Mouse (Mus musculus) embryonic stem cell, embryonic (primary cell): ENCODE measurements at regions not wholly inside any gene's neighbourhood (a gene's known extent, or its start where the extent isn't known, plus 50 kb on each side); places are given as distances from the start of the nearest gene placed in this dataset.

Experiments
- CTCF ChIA-PET, 4 experiments: fragments of 300-600 bp in 2 of 4; fragments of 350-600 bp in 2 of 4; sonication (Branson Sonifier 250); formaldehyde crosslinking; loops; one replicate each; lab custom pipeline; 2022; ENCODE audit warnings: inconsistent platforms in 2 of 4; lab: Charles Lee
- POLR2A ChIA-PET, 4 experiments: fragments of 300-600 bp in 2 of 4; fragments of 350-600 bp in 2 of 4; sonication (Branson Sonifier 250); formaldehyde crosslinking; loops; one replicate each; lab custom pipeline; 2022; ENCODE audit warnings: antibody characterized with exemption in 4 of 4, inconsistent platforms in 1 of 4; lab: Charles Lee

DNA sequence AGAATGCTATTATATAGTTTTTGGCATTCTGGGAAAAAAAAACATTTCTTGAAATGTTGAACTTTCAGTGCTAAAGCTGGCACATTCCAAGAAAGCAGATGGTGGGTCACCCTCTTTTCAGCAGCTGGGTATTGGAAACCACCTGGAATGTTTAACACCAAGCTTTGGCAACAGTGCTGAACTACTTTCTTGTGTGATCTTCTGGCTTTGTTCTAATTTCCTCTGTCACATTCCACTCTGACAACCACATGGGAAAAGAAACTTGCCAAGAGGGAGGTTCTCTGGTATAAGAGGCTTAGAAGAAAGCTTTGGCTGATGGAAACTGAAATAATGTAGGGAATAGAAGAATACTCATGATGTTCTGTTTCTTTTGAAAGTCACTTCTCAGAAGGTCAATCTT is 920.4 kb upstream of the Tenm4 start:
- POLR2A ChIA-PET = interaction anchor here in 1 of 4 experiments (0.6 kb wide), 1 partner anchor 898 kb away, joined by 3 read pairs; no protein-coding TSS in a partner anchor
- CTCF ChIA-PET = no interaction called here

DNA sequence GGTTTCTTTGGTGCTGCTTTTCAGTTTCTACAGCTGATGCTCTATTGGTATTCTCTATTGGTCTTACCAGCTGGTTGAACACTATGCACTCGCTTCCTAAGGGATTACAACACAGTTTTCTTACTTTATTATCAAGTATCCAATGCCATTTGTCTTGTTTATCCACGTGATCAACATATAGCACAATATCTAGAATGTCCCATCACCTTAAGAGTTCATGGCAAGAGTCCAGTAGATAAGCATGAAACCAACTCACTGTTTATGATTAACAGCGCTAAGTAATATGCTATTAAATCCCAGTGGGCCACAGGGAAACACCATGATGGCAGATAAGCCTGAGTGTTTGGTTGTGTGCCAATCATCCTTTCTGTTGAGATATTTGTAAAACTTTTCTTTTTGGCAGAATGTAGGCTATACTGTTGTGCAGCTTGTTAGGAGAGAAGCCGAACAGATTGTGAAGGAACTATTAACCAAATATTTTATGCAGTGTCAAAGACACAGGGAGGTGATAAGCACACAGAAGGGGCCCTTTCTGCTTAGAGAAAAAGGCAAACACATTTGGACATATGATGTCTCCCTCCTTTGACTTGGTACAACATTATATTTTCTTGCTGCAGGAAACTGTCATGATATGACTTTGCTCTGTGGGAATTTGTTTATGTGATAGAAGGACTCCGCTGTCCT is 917.0 kb upstream of the Tenm4 start:
- CTCF ChIA-PET = no interaction called here
- POLR2A ChIA-PET = no interaction called here

DNA sequence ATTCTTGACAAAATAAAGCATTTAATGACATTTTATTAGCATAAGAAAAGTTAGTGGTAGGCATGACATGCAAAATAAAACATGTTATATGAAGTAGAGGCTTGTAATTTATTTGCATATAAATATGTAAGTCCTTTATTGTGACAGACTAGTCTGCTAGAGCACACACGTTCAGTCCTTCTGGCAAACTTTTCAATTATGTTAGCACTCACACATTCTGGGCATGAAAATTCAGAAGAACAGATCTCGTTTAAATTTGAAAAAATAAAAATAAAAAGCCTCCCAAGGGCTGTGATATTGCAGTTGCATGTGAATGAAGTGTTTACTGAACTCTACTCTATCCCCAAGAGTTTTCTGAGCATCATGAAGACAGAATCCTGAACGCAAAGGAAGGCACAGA is 916.1 kb upstream of the Tenm4 start:
- ChIA-PET CTCF (no interaction called here), POLR2A (no interaction called here)

DNA sequence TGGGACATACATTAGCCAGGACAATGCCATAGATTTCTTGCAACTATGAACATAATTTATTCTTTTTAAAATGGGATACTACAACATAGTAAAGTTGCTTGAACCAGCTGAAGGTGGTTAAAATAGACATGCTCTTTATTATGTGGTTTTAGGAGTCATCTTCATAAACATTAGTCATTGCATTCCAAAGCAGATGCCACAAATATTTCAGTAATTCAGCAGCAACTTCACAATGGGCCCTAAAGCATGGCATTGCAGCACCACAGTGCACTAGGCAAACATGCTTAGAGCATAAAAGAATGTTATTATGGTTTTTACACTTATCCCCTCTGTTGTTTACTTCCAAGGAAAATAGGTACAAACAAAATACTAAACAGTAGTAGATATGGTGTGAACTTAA is 915.3 kb upstream of the Tenm4 start:
- ChIA-PET POLR2A (no interaction called here), CTCF (no interaction called here)

DNA sequence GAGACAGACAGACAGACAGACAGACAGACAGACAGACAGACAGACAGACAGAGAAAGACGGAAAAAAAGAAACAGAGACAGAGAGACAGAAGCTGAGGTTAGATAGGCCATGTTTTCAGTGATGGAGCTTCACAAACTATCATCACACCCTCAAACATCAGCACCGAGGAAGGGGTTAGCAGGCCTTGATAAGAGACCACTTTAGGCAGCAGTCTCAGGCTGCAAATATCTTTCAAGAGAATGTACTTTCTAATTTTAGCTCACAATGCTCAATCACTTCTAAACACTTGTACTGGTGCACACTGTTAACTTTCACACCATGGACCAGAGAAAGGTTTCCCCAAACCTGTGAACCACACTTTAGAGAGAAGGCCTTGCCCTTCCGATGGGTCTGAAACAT is 908.1 kb upstream of the Tenm4 start:
- POLR2A ChIA-PET = no interaction called here
- CTCF ChIA-PET = no interaction called here

DNA sequence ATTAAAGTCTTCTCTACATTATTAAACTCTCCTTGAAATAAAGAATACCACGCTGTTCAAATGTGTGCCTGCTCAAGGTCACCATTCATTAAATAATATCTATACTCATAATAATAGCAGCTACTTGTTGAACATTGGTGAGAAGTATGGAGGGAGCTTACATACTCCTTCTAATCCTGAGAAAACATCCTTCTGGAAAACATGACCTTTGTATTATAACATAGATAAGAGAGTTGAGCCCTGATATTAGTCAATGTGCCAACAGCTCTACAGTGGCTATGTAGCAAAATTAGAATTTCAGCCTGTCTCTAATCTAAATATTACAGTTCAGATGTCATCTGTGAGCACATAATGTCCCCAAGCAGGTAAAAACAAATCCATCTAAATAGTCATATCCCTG is 893.8 kb upstream of the Tenm4 start:
- CTCF ChIA-PET = no interaction called here
- POLR2A ChIA-PET = no interaction called here

DNA sequence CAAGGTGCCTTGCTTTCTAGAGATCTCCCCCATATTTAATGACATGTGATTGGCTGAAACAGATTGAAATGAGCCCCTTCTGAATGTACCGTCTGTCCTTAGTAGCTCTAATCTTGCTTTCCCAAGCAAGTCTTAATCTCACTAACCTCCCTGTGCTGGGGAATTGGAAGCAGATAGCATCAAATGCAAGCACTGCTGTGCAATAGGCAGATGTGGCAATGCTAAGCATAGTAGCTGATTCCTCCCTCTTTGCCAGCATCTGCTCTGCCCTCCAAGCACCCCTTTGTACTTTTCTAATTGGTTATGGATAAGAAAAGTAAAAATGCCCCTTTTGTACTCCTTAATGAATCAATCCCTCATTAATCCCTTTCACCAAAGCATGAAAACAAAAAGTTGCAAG is 857.4 kb upstream of the Tenm4 start:
- CTCF ChIA-PET = no interaction called here

DNA sequence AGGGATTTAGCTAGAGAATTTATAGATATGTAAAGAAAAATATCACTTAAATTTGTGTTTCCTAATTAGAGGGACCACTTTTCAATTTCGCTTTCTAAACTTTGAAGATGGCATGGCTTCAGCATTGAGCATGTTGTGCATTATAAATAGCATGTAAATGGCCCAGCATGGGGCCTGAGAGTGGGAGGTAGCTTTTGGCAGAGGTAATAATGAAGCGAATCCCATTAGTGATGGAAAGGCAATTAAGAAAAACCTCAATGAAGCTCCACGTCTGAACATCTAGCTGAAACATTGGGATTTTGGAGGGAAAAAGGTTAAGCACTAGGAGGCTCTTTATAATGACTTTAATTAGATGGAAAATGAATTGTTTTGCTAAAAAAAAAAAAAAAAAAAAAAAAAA is 848.0 kb upstream of the Tenm4 start:
- ChIA-PET POLR2A (interaction anchor here in 1 of 4 experiments (0.7 kb wide), 1 partner anchor 91 kb away, joined by 3 read pairs; no protein-coding TSS in a partner anchor), CTCF (no interaction called here)

More for the DNA sequence above, 857.4 kb upstream of the Tenm4 start:
- POLR2A ChIA-PET = no interaction called here

DNA sequence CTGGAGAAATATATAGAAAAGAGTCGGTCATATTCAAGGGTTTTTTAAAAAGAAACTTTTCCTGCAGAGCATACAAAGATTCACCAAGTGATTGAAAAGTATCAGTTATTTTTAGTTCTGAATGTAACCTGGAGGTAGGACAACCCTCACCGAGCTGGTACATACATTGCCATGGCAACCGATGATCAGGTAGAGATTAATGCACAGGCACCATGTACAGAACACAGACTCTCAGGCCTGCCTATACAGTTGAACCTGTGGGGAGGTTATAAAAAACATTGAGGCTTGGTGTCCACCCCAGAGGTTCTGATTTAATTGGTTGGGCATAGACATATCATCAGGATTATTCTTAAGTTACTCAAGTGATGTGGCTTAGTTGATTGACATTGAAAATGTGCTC is 846.1 kb upstream of the Tenm4 start:
- POLR2A ChIA-PET = no interaction called here

DNA sequence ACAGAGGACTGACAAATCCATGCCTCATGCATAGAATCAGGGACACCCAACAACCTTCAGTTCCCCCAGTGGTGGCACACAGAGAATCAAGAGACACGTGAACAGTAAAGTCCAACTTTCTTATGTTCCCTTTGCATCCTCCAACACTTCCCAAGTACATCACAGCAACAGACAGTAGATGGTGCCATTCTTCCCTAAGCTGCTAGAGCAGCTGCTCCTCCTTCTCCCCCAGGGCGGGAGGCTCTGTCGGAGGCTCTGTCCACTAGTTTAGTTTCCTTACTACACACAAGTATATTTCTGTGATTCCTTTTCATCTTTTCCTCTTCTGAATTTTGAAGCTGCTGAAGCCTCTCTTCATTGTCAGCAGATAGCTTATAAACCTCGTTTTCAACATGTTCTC is 839.0 kb upstream of the Tenm4 start:
- CTCF ChIA-PET = interaction anchor here in 1 of 4 experiments (0.6 kb wide), 1 partner anchor 1645 kb away, joined by 4 read pairs; no protein-coding TSS in a partner anchor

More for the DNA sequence above, 846.1 kb upstream of the Tenm4 start:
- CTCF ChIA-PET = no interaction called here

DNA sequence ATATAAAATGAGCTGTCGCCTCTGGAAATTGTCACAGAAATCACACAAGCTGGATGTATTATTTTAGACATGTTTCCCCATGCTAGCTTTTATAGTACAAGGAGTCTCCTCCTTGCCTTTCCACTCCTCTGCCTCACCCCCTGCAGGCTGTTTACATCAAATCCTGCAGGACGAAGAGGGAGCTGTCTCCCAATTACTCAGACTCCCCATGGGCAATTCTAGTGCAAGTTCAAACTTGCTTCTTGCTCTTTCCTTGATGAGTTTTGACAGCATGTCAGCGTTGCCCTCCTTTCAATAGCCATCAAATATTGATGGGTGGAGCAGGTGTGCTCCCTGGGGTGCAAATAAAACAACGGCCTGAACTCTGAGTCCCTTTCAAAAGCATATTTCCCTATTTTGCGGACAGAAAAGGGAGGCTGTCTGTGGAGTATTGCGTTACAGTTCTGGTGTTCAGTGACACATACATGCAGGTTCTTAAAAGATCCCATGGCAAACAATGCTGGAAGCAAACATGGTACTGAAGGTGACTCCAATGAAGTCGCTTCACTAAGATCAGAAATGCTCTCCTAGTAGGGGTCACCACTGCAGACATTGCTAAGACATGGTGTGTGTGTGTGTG is 820.8 kb upstream of the Tenm4 start:
- POLR2A ChIA-PET = no interaction called here
- CTCF ChIA-PET = no interaction called here

More for the DNA sequence above, 839.0 kb upstream of the Tenm4 start:
- POLR2A ChIA-PET = no interaction called here

DNA sequence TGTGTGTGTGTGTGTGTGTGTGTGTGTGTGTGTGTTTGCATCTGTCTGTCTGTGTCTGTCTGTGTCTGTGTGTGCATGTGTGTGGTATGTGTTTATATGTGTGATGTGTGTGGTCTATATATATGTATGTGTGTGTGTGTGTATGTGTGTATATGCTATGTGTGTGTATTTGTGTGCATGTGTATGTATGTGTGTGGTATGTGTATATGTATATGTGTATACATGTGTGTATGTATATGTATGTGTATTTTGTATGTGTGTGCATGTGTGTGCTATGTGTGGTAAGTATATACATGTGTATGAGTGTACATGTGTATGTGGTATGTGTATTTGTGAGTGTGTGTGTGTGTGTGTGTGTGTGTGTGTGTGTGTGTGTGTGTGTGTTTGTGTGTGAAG is 820.2 kb upstream of the Tenm4 start:
- POLR2A ChIA-PET = no interaction called here
- CTCF ChIA-PET = no interaction called here

DNA sequence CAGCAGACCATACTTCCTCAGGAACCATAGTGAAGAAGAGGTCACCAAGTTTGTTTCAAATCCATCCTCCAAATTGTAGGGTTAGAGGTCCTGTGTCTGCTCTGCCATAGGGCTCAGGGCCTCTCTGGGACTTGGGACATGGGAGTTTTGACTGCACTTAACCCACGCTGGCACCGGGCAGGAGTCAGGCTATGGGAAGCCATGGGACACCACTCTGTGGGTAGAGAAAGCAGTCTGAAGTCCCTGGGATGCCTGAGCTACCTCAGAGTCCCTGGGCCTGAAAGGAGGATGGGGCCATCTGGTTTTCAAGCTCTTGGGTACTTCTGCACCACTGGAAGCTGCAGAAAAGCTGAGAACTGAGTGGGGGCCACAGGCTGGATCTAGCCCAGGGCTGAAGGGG is 819.7 kb upstream of the Tenm4 start:
- POLR2A ChIA-PET = no interaction called here
- CTCF ChIA-PET = no interaction called here

DNA sequence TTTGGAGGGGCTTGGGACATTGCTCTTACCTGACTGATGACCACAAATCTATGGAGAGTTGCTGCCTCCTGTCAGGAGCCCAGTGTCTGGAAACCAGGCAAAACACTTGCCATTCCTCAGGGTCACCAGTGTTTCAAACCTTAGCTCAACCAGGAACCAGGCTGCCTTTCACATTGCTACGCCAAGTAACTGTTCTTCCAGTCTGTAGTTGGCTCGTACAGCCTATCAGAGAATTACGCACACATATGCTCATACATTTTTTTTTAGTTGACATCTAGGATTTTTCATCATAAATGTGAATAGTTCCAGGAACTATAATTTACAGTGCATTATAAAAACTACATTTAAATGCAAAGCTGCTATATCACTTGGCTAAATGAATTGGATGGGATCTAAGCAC is 818.9 kb upstream of the Tenm4 start:
- CTCF ChIA-PET = no interaction called here

DNA sequence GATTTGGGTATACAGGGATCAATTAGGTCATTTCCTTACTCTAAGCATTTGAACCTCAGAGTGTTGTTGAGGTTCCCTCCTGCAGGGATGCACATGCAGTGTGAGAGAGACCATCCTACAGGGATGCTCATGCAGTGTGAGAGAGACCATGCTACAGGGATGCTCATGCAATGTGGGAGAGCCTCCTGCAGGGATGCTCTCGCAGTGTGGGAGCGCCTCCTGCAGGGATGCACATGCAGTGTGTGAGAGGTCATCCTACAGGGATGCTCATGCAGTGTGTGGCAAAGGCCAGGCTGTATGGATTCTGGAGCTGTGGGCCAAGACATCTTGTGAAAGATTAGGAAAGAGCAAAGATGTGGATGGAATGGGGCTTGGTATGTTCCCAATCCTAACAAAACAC is 816.1 kb upstream of the Tenm4 start:
- ChIA-PET POLR2A (no interaction called here), CTCF (no interaction called here)

More for the DNA sequence above, 818.9 kb upstream of the Tenm4 start:
- POLR2A ChIA-PET = no interaction called here

DNA sequence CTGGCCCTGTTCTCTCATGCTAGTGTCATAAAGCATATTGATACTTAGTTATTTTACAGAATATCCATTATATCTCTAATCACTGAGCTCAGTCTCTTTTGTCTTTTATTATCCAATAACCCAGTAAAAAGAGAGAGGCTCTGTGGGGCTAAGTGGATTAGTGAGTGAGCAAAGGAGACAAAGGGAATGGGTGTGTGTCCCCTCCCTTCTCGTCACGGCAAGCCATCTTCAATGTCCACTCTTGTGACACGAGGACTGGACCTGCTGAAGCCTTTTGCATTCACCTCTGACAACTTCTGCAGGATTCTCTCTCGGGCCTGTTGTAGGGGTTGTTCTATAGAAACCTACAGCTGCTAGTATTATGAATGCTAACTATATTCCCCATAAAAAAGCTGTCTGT is 812.3 kb upstream of the Tenm4 start:
- ChIA-PET CTCF (no interaction called here), POLR2A (no interaction called here)

DNA sequence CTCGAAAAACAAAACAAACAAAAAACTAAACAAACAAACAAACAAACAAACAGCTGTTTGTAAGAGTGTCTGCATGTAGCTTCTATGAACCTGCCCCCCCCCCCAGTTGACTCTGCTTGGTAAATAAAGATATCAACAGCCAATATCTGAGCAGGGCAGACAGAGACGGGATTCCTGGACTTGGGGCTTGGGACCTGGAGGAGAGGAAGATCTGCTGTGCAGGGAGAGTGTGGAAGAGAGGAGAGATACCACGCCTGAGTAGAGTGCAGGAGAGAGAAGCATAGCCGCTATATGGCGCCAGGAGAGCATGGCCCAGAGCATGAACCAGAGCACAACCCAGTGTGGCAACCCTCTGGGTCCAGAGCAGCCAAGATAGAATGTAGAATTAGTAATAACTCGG is 811.9 kb upstream of the Tenm4 start:
- ChIA-PET POLR2A (no interaction called here), CTCF (no interaction called here)
